Mouse (Mus musculus) macrophage (primary cell): ENCODE measurements around the gene Tap1. TPM values are rescaled to one million over a fixed set of nuclear protein-coding genes. Genes with fewer than 3 reads are reported as not detected.

ENCODE experiments used
- H3K27ac ChIP-seq: fragments of 350-480 bp; formaldehyde crosslinking; 2 replicates; pipeline ENCODE4 v1.9.0; 2021
- H3K36me3 ChIP-seq: fragments of 350-480 bp; formaldehyde crosslinking; 2 replicates; pipeline ENCODE4 v1.9.0; 2021; ENCODE audit errors: inconsistent target
- H3K4me3 ChIP-seq: fragments of 350-480 bp; formaldehyde crosslinking; 2 replicates; pipeline ENCODE4 v1.9.0; 2021; ENCODE audit errors: inconsistent target
- H3K79me2 ChIP-seq: fragments of 350-480 bp; formaldehyde crosslinking; 2 replicates; pipeline ENCODE4 v1.9.0; 2021; ENCODE audit errors: inconsistent target
- WGBS: methylation state at CpG from one replicate; pipeline ENCODE4 v1.1.7; 2026; ENCODE audit warnings: inconsistent platforms; ENCODE audit not compliant: missing documents; 5-methylcytosine and 5-hydroxymethylcytosine counted together
- polyA plus RNA-seq: library from polyadenylated mRNA; stranded (reverse); fragments of 250-400 nt; gene quantifications from 3 replicates; pipeline ENCODE4 v1.2.4, GENCODE M21; 2018; ENCODE audit warnings: inconsistent platforms

Gene Tap1
- polyA plus RNA-seq, 1 experiment from 2014 or later = 42.0 TPM

- 28% methylated on average over 6 of the region's 6 CpGs for WGBS
- Histone ChIP-seq H3K36me3 (0 out of 2 replicates have a peak, but pooled peaks cover 2% of the 10 kb centered on the region), H3K27ac (no peak overlapping the region), H3K4me3 (no peak overlapping the region), H3K79me2 (no peaks in the 10 kb centered on the region)
Measured at GRCm38 (mm10) chr17:34165033-34165730, 22.2 kb upstream of the Tap1 start.

- 0% methylated on average over 2 of the region's 2 CpGs for WGBS
- H3K4me3 ChIP-seq = no peak overlapping the region
- H3K36me3 ChIP-seq = no peaks in the 10 kb centered on the region
- no peak overlapping the region for H3K27ac ChIP-seq
- H3K79me2 ChIP-seq = no peaks in the 10 kb centered on the region
Measured at GRCm38 (mm10) chr17:34169279-34169678, 18.1 kb upstream of the Tap1 start.

- no peak overlapping the region for H3K27ac ChIP-seq
- no peak overlapping the region for H3K4me3 ChIP-seq
- H3K36me3 ChIP-seq = no peaks in the 10 kb centered on the region
- 6% methylated on average over 4 of the region's 4 CpGs for WGBS
- H3K79me2 ChIP-seq = no peaks in the 10 kb centered on the region
Measured at GRCm38 (mm10) chr17:34170487-34170876, 16.9 kb upstream of the Tap1 start.

- peak overlapping the region; percentile 17; the same call in 1 of the 2 replicates for H3K27ac ChIP-seq
- H3K36me3 ChIP-seq = no peaks in the 10 kb centered on the region
- no peaks in the 10 kb centered on the region for H3K79me2 ChIP-seq
- 9% methylated on average over 13 of the region's 13 CpGs for WGBS
- peak overlapping the region; percentile 10; the same call in 1 of the 2 replicates for H3K4me3 ChIP-seq
Measured at GRCm38 (mm10) chr17:34170877-34171498, 16.4 kb upstream of the Tap1 start.

- Histone ChIP-seq H3K4me3 (no peak overlapping the region), H3K36me3 (no peaks in the 10 kb centered on the region), H3K79me2 (no peaks in the 10 kb centered on the region), H3K27ac (no peak overlapping the region)
- WGBS = 90% methylated on average over 5 of the region's 5 CpGs
Measured at GRCm38 (mm10) chr17:34172528-34172927, 14.8 kb upstream of the Tap1 start.

GRCm38 (mm10) chr17:34174075-34174474, 13.3 kb upstream of the Tap1 start:
- Histone ChIP-seq H3K4me3 (no peak overlapping the region), H3K27ac (no peak overlapping the region), H3K79me2 (no peaks in the 10 kb centered on the region), H3K36me3 (no peaks in the 10 kb centered on the region)
- WGBS = 6% methylated on average over 1 of the region's 1 CpGs

GRCm38 (mm10) chr17:34177179-34177578, 10.2 kb upstream of the Tap1 start:
- Histone ChIP-seq H3K36me3 (peaks cover 8% of the 10 kb centered on the region), H3K79me2 (no peaks in the 10 kb centered on the region), H3K4me3 (no peak overlapping the region), H3K27ac (no peak overlapping the region)
- WGBS = 93% methylated on average over 4 of the region's 4 CpGs

- Histone ChIP-seq H3K79me2 (peaks cover 9% of the 10 kb centered on the region; the same call in 1 of the 2 replicates), H3K27ac (no peak overlapping the region), H3K36me3 (peaks cover 26% of the 10 kb centered on the region), H3K4me3 (no peak overlapping the region)
- WGBS = 89% methylated on average over 6 of the region's 6 CpGs
Measured at GRCm38 (mm10) chr17:34179019-34179418, 8.3 kb upstream of the Tap1 start.

GRCm38 (mm10) chr17:34179913-34180859, 7.2 kb upstream of the Tap1 start:
- 61% methylated on average over 12 of the region's 13 CpGs for WGBS
- H3K27ac ChIP-seq = peak overlapping the region; percentile 10; the same call in 1 of the 2 replicates

GRCm38 (mm10) chr17:34183564-34184219, 3.7 kb upstream of the Tap1 start:
- peaks cover 49% of the 10 kb centered on the region for H3K79me2 ChIP-seq
- peaks cover 31% of the 10 kb centered on the region for H3K36me3 ChIP-seq
- no peak overlapping the region for H3K4me3 ChIP-seq
- H3K27ac ChIP-seq = no peak overlapping the region
- 94% methylated on average over 15 of the region's 15 CpGs for WGBS

More at GRCm38 (mm10) chr17:34179913-34180859, 7.2 kb upstream of the Tap1 start:
- peaks cover 31% of the 10 kb centered on the region for H3K36me3 ChIP-seq
- H3K4me3 ChIP-seq = no peak overlapping the region
- H3K79me2 ChIP-seq = peaks cover 20% of the 10 kb centered on the region

- Histone ChIP-seq H3K4me3 (no peak overlapping the region), H3K27ac (no peak overlapping the region), H3K36me3 (peaks cover 43% of the 10 kb centered on the region), H3K79me2 (peaks cover 68% of the 10 kb centered on the region)
- WGBS = 89% methylated on average over 9 of the region's 9 CpGs
Measured at GRCm38 (mm10) chr17:34185526-34185925, 1.8 kb upstream of the Tap1 start.

GRCm38 (mm10) chr17:34186885-34187260, 480 bp upstream of the Tap1 start:
- Histone ChIP-seq H3K4me3 (peak overlapping the region; percentile 98), H3K27ac (peak overlapping the region; percentile 95), H3K79me2 (peaks cover 81% of the 10 kb centered on the region), H3K36me3 (peaks cover 52% of the 10 kb centered on the region)
- WGBS = 0% methylated on average over 14 of the region's 14 CpGs

- Histone ChIP-seq H3K4me3 (peak overlapping the region; percentile 98), H3K79me2 (peaks cover 93% of the 10 kb centered on the region), H3K27ac (peak overlapping the region; percentile 95), H3K36me3 (peaks cover 52% of the 10 kb centered on the region)
- WGBS = under 1% methylated on average over 20 of the region's 20 CpGs
Measured at GRCm38 (mm10) chr17:34188010-34188409, 657 bp downstream of the Tap1 start.

- WGBS = 50% methylated on average over 6 of the region's 6 CpGs
- peaks cover 50% of the 10 kb centered on the region for H3K36me3 ChIP-seq
- H3K27ac ChIP-seq = no peak overlapping the region
- H3K79me2 ChIP-seq = peaks cover 92% of the 10 kb centered on the region
- H3K4me3 ChIP-seq = peak overlapping the region; percentile 11; the same call in 1 of the 2 replicates
Measured at GRCm38 (mm10) chr17:34188986-34189385, 1.6 kb downstream of the Tap1 start.
